Mouse (Mus musculus) stomach, embryonic 15.5 days (tissue): ENCODE data around the gene Cdk8. TPM values are rescaled to one million over a fixed set of nuclear protein-coding genes. Genes with fewer than 3 reads are reported as not detected.
"Not testable (repeated sequence)": the region's sequence is repeated elsewhere in the genome, so short reads cannot be mapped to it uniquely, and the experiment has no call there.

Source experiments
- ATAC-seq: fragments of 200-750 bp; cut with Nextera tagmentation; 2 replicates; pipeline ENCODE4 v1.8.0; 2017; ENCODE audit warnings: low read depth, moderate number of reproducible peaks, moderate TSS enrichment; ENCODE audit not compliant: insufficient read depth, low FRiP score
- H3K27ac ChIP-seq: fragments of 300-500 bp; sonication (generic); 2 replicates; pipeline ENCODE4 v1.5.1; 2015; ENCODE audit warnings: mild to moderate bottlenecking, inconsistent platforms
- H3K27me3 ChIP-seq: fragments of 300-500 bp; sonication (generic); replicated peaks from 2 replicates; pipeline ENCODE4 v1.6.1; 2015; ENCODE audit warnings: inconsistent platforms
- H3K36me3 ChIP-seq: fragments of 300-500 bp; sonication (generic); 2 replicates; pipeline ENCODE4 v1.6.1; 2015; ENCODE audit warnings: inconsistent platforms
- H3K4me1 ChIP-seq: fragments of 300-500 bp; sonication (generic); 2 replicates; pipeline ENCODE4 v1.6.1; 2015; ENCODE audit warnings: inconsistent platforms
- H3K4me2 ChIP-seq: fragments of 300-500 bp; sonication (generic); 2 replicates; pipeline ENCODE4 v1.6.1; 2015; ENCODE audit warnings: mild to moderate bottlenecking, inconsistent platforms
- H3K4me3 ChIP-seq: fragments of 300-500 bp; sonication (generic); replicated peaks from 2 replicates; pipeline ENCODE4 v1.5.1; 2015; ENCODE audit warnings: inconsistent platforms
- H3K9ac ChIP-seq: fragments of 300-500 bp; sonication (generic); 2 replicates; pipeline ENCODE4 v1.6.1; 2015; ENCODE audit warnings: inconsistent platforms
- H3K9me3 ChIP-seq: fragments of 300-500 bp; sonication (generic); 2 replicates; pipeline ENCODE4 v1.6.1; 2016; ENCODE audit warnings: inconsistent platforms
- WGBS: fragments of 180-500 bp; shearing (Covaris S2); methylation state at CpG from one replicate; pipeline ENCODE4 v1.1.7; 2015; 5-methylcytosine and 5-hydroxymethylcytosine counted together
- polyA plus RNA-seq: library from polyadenylated mRNA; unstranded; fragments of >200 nt; fragmentation: Nextera tagmentation; extraction: Ambion mirVana; gene quantifications from 2 replicates; pipeline ENCODE4 v1.2.1, GENCODE M21; 2015

Gene Cdk8
- 19.8 and 20.5 TPM in 2 replicates for polyA plus RNA-seq

GRCm38 (mm10) chr5:146230864-146231654 is at the start of gene Cdk8:
Cdk8 (plus strand) TSS chr5:146231230.
- no peaks in the 10 kb centered on the region for H3K27me3 ChIP-seq
- H3K4me1 ChIP-seq: 0 out of 2 replicates have a peak, but pooled peaks cover 3% of the 10 kb centered on the region
- no peaks in the 10 kb centered on the region for H3K36me3 ChIP-seq
- H3K27ac ChIP-seq: peak within 1 kb of the TSS; percentile 100
- H3K9me3 ChIP-seq: no peaks in the 10 kb centered on the region
- peak within 1 kb of the TSS; percentile 76 for H3K9ac ChIP-seq
- peak; percentile 87 for ATAC-seq
- H3K4me3 ChIP-seq: peak within 1 kb of the TSS; percentile 80
- under 1% methylated on average over 85 of the region's 102 CpGs for WGBS
- peak within 1 kb of the TSS; percentile 76 for H3K4me2 ChIP-seq

GRCm38 (mm10) chr5:146185204-146185603 is 45.8 kb upstream of the Cdk8 start, which contains the start of gene 1700001J03Rik:
1700001J03Rik (minus strand) TSS chr5:146185304.
- H3K4me2 ChIP-seq, H3K4me3 ChIP-seq, ATAC-seq, H3K4me1 ChIP-seq, H3K9me3 ChIP-seq, H3K36me3 ChIP-seq, H3K9ac ChIP-seq, H3K27me3 ChIP-seq, H3K27ac ChIP-seq: not testable (repeated sequence)
- WGBS: 81% methylated on average over 4 of the region's 4 CpGs

- not testable (repeated sequence) for H3K4me3 ChIP-seq
- WGBS: 26% methylated on average over 5 of the region's 5 CpGs
Measured at GRCm38 (mm10) chr5:146187441-146187840, 43.6 kb upstream of the Cdk8 start.

GRCm38 (mm10) chr5:146188144-146188543 is 42.9 kb upstream of the Cdk8 start:
- no peaks in the 10 kb centered on the region for H3K36me3 ChIP-seq
- no peak overlapping the region for H3K4me3 ChIP-seq
- no peaks in the 10 kb centered on the region for H3K9me3 ChIP-seq
- no peak for ATAC-seq
- H3K9ac ChIP-seq: no peak overlapping the region
- H3K27me3 ChIP-seq: no peaks in the 10 kb centered on the region
- 89% methylated on average over 1 of the region's 1 CpGs for WGBS
- no peak overlapping the region for H3K4me2 ChIP-seq
- H3K4me1 ChIP-seq: no peaks in the 10 kb centered on the region
- no peak overlapping the region for H3K27ac ChIP-seq

More at GRCm38 (mm10) chr5:146187441-146187840, 43.6 kb upstream of the Cdk8 start:
- not testable (repeated sequence) for H3K36me3 ChIP-seq, H3K27ac ChIP-seq, H3K27me3 ChIP-seq, ATAC-seq, H3K9ac ChIP-seq, H3K4me1 ChIP-seq, H3K4me2 ChIP-seq, H3K9me3 ChIP-seq

GRCm38 (mm10) chr5:146188712-146189111 is 42.3 kb upstream of the Cdk8 start:
- Histone ChIP-seq H3K36me3 (no peaks in the 10 kb centered on the region), H3K4me2 (no peak overlapping the region), H3K9me3 (no peaks in the 10 kb centered on the region), H3K4me1 (no peaks in the 10 kb centered on the region), H3K4me3 (no peak overlapping the region), H3K27me3 (no peaks in the 10 kb centered on the region), H3K9ac (no peak overlapping the region), H3K27ac (no peak overlapping the region)
- WGBS: 81% methylated on average over 7 of the region's 7 CpGs
- no peak for ATAC-seq

- Histone ChIP-seq H3K4me1 (no peaks in the 10 kb centered on the region), H3K36me3 (no peaks in the 10 kb centered on the region), H3K4me3 (no peak overlapping the region), H3K27me3 (no peaks in the 10 kb centered on the region), H3K27ac (no peak overlapping the region), H3K9ac (no peak overlapping the region), H3K4me2 (no peak overlapping the region), H3K9me3 (no peaks in the 10 kb centered on the region)
- WGBS: 61% methylated on average over 4 of the region's 4 CpGs
- ATAC-seq: no peak
Measured at GRCm38 (mm10) chr5:146190093-146190492, 40.9 kb upstream of the Cdk8 start.

- WGBS: 57% methylated on average over 3 of the region's 3 CpGs
- no peak overlapping the region for H3K4me2 ChIP-seq
- H3K4me3 ChIP-seq: no peak overlapping the region
- H3K27me3 ChIP-seq: no peaks in the 10 kb centered on the region
- no peak overlapping the region for H3K9ac ChIP-seq
- ATAC-seq: no peak
- no peaks in the 10 kb centered on the region for H3K36me3 ChIP-seq
- H3K27ac ChIP-seq: no peak overlapping the region
- no peaks in the 10 kb centered on the region for H3K9me3 ChIP-seq
- no peaks in the 10 kb centered on the region for H3K4me1 ChIP-seq
Measured at GRCm38 (mm10) chr5:146190501-146191269, 40.3 kb upstream of the Cdk8 start.

GRCm38 (mm10) chr5:146193360-146193759 is 37.7 kb upstream of the Cdk8 start:
- 78% methylated on average over 8 of the region's 8 CpGs for WGBS
- H3K36me3 ChIP-seq: no peaks in the 10 kb centered on the region
- ATAC-seq: no peak
- H3K4me2 ChIP-seq: no peak overlapping the region
- H3K27me3 ChIP-seq: no peaks in the 10 kb centered on the region
- no peak overlapping the region for H3K4me3 ChIP-seq
- H3K9ac ChIP-seq: no peak overlapping the region
- H3K27ac ChIP-seq: no peak overlapping the region
- H3K9me3 ChIP-seq: no peaks in the 10 kb centered on the region
- H3K4me1 ChIP-seq: no peaks in the 10 kb centered on the region

- H3K27ac ChIP-seq: no peak overlapping the region
- no peak for ATAC-seq
- H3K36me3 ChIP-seq: peaks cover 11% of the 10 kb centered on the region; the same call in 1 of the 2 replicates
- H3K4me3 ChIP-seq: no peak overlapping the region
- H3K4me2 ChIP-seq: no peak overlapping the region
- H3K9ac ChIP-seq: no peak overlapping the region
- no peaks in the 10 kb centered on the region for H3K9me3 ChIP-seq
- no peaks in the 10 kb centered on the region for H3K27me3 ChIP-seq
- no peaks in the 10 kb centered on the region for H3K4me1 ChIP-seq
Measured at GRCm38 (mm10) chr5:146199073-146199472, 32.0 kb upstream of the Cdk8 start.

GRCm38 (mm10) chr5:146199540-146199939 is 31.5 kb upstream of the Cdk8 start:
- 83% methylated on average over 2 of the region's 2 CpGs for WGBS
- H3K9me3 ChIP-seq: no peaks in the 10 kb centered on the region
- H3K27me3 ChIP-seq: no peaks in the 10 kb centered on the region
- ATAC-seq: no peak
- H3K27ac ChIP-seq: no peak overlapping the region
- no peak overlapping the region for H3K4me3 ChIP-seq
- H3K4me1 ChIP-seq: no peaks in the 10 kb centered on the region
- H3K36me3 ChIP-seq: peaks cover 15% of the 10 kb centered on the region; the same call in 1 of the 2 replicates
- H3K9ac ChIP-seq: no peak overlapping the region
- H3K4me2 ChIP-seq: no peak overlapping the region

GRCm38 (mm10) chr5:146200580-146200979 is 30.4 kb upstream of the Cdk8 start:
- Histone ChIP-seq H3K36me3 (peaks cover 21% of the 10 kb centered on the region; the same call in 1 of the 2 replicates), H3K4me1 (no peaks in the 10 kb centered on the region), H3K4me2 (no peak overlapping the region), H3K27ac (no peak overlapping the region), H3K9me3 (no peaks in the 10 kb centered on the region), H3K27me3 (no peaks in the 10 kb centered on the region), H3K4me3 (no peak overlapping the region), H3K9ac (no peak overlapping the region)
- WGBS: 97% methylated on average over 6 of the region's 6 CpGs
- no peak for ATAC-seq

- Histone ChIP-seq H3K4me3 (no peak overlapping the region), H3K4me2 (no peak overlapping the region), H3K4me1 (no peaks in the 10 kb centered on the region), H3K36me3 (peaks cover 44% of the 10 kb centered on the region), H3K27me3 (no peaks in the 10 kb centered on the region), H3K27ac (no peak overlapping the region), H3K9ac (no peak overlapping the region), H3K9me3 (no peaks in the 10 kb centered on the region)
- ATAC-seq: no peak
- 78% methylated on average over 2 of the region's 2 CpGs for WGBS
Measured at GRCm38 (mm10) chr5:146203921-146204320, 27.1 kb upstream of the Cdk8 start.
